Comparison of ENCODE assay signal across 10 mouse cellular contexts in genomic region chr2:166000769-166001168, GRCm38 (mm10). TPM values are rescaled to one million over a fixed set of nuclear protein-coding genes. Genes with fewer than 3 reads are reported as not detected.
DNase-seq lines count a peak whose midpoint lies in the region; ATAC-seq and TF ChIP-seq lines count a peak whose summit lies in the region.
"Had no signal": no experiment of that assay in that cellular context is flagged by ENCODE, and none has a peak within 500 bp of the region (broad histone marks: within the 10 kb centered on the region; RNA-seq: fewer than 3 reads in every experiment).

No protein-coding gene starts in this region.

- no peaks in the 10 kb centered on the region for H3K36me3 ChIP-seq in kidney, adult 2 months (ENCODE audit: control insufficient read depth, insufficient read depth, low read length)
- H3K36me3 ChIP-seq in forebrain, embryonic 10.5 days (replicated peaks) = no peaks in the 10 kb centered on the region
- no peaks in the 10 kb centered on the region for H3K36me3 ChIP-seq in midbrain, embryonic 14.5 days (ENCODE audit: control insufficient read depth, insufficient read depth, low read length)
- H3K36me3 ChIP-seq: liver, embryonic 15.5 days had no signal

- no peak overlapping the region for H3K4me3 ChIP-seq in kidney, adult 2 months (ENCODE audit: insufficient read depth, low read depth, low read length)
- H3K4me3 ChIP-seq in forebrain, embryonic 10.5 days = peak overlapping the region; percentile 32
- no peak overlapping the region for H3K4me3 ChIP-seq in midbrain, embryonic 14.5 days (replicated peaks; ENCODE audit: low read depth, low read length)
- H3K4me3 ChIP-seq: liver, embryonic 15.5 days had no signal

- H3K9me3 ChIP-seq in forebrain, embryonic 10.5 days = no peaks in the 10 kb centered on the region
- no peaks in the 10 kb centered on the region for H3K9me3 ChIP-seq in midbrain, embryonic 14.5 days (ENCODE audit: control insufficient read depth, low read length)
- H3K9me3 ChIP-seq: liver, embryonic 15.5 days had no signal

- peak overlapping the region; percentile 29 for H3K4me2 ChIP-seq in midbrain, embryonic 14.5 days (ENCODE audit: low read length)
- H3K4me2 ChIP-seq: liver, embryonic 15.5 days had no signal

- no peak for TF ChIP-seq CTCF in kidney, adult 2 months (conservative IDR thresholded peaks at IDR 0.05; ENCODE audit: insufficient read depth, insufficient read length, low read depth, low read length)

- no peak for ATAC-seq in midbrain, embryonic 14.5 days (ENCODE audit: low FRiP score, low TSS enrichment)

- no peak for DNase-seq in kidney, adult 2 months
- no peak for DNase-seq in kidney, adult 8-10 months
- peak; percentile 55 for DNase-seq in Muller cell, postnatal 12 days (ENCODE audit: inconsistent ontology term)
- DNase-seq in forebrain, embryonic 10.5 days (ENCODE audit: extremely low spot score, low spot score) = no peak
- DNase-seq in midbrain, embryonic 14.5 days = peak; percentile 54
- DNase-seq in testis, postnatal 10 days (ENCODE audit: low spot score) = no peak
- no peak for DNase-seq in layer of hippocampus, adult 18-20 months (ENCODE audit: low spot score in 2 of 2)
- DNase-seq in MN1 (ENCODE audit: low spot score) = no peak
- DNase-seq: cerebellum, adult 9-10 months had no signal

- H3K27ac ChIP-seq in kidney, adult 2 months (ENCODE audit: insufficient read depth, low read depth, low read length) = peak overlapping the region; percentile 71
- H3K27ac ChIP-seq in forebrain, embryonic 10.5 days = peak overlapping the region; percentile 84
- H3K27ac ChIP-seq in midbrain, embryonic 14.5 days (replicated peaks; ENCODE audit: low read depth, low read length) = peak overlapping the region; percentile 21
- H3K27ac ChIP-seq: liver, embryonic 15.5 days had no signal

- no peaks in the 10 kb centered on the region for H3K27me3 ChIP-seq in kidney, adult 2 months (replicated peaks; ENCODE audit: control insufficient read depth, insufficient read depth, low read length)
- no peaks in the 10 kb centered on the region for H3K27me3 ChIP-seq in forebrain, embryonic 10.5 days (ENCODE audit: poor library complexity, severe bottlenecking)
- H3K27me3 ChIP-seq in midbrain, embryonic 14.5 days (ENCODE audit: control insufficient read depth, insufficient read depth, low read length) = no peaks in the 10 kb centered on the region

- peaks cover 41% of the 10 kb centered on the region for H3K4me1 ChIP-seq in kidney, adult 2 months (ENCODE audit: control insufficient read depth, insufficient read depth, low read length)
- peaks cover 49% of the 10 kb centered on the region for H3K4me1 ChIP-seq in forebrain, embryonic 10.5 days
- peaks cover 27% of the 10 kb centered on the region for H3K4me1 ChIP-seq in midbrain, embryonic 14.5 days (ENCODE audit: control insufficient read depth, insufficient read depth, low read length)

- 36% methylated on average over 5 of the region's 5 CpGs for WGBS in kidney, adult 2 months
- WGBS in forebrain, embryonic 10.5 days = 5% methylated on average over 5 of the region's 5 CpGs
- 4% methylated on average over 5 of the region's 5 CpGs for WGBS in midbrain, embryonic 14.5 days

- no peak for TF ChIP-seq POLR2A in kidney, adult 2 months (IDR thresholded peaks at IDR 0.05; ENCODE audit: low read depth, low read length)

- H3K9ac ChIP-seq in midbrain, embryonic 14.5 days (replicated peaks; ENCODE audit: low read length) = no peak overlapping the region
- H3K9ac ChIP-seq: liver, embryonic 15.5 days had no signal

RNA-seq across cellular contexts. Expression of gene Ncoa3, which starts 8.3 kb away (rescaled TPM):
- 36.3 and 42.0 TPM in 2 replicates for polyA plus RNA-seq in kidney, adult 2 months (2012; rRNA removed)
- polyA plus RNA-seq in forebrain, embryonic 10.5 days (2016; fragmentation: Nextera tagmentation; extraction: Ambion mirVana) = 14.3 and 15.7 TPM in 2 replicates
- 15.3 and 18.2 TPM in 2 replicates for polyA plus RNA-seq in midbrain, embryonic 14.5 days (2014; fragmentation: Nextera tagmentation; extraction: Ambion mirVana)
- 10 to 100 TPM; 30.0 to 33.8 TPM for total RNA-seq in layer of hippocampus, adult 18-20 months (2021)

Comparison
In these comparisons a context has a peak if more than half of its experiments do, and no peak if none do; other contexts are left out.
1. DNase-seq: peak in Muller cell, postnatal 12 days (single experiment) and midbrain, embryonic 14.5 days (single experiment); none in kidney, adult 2 months (single experiment), kidney, adult 8-10 months (0 of 2), forebrain, embryonic 10.5 days (single experiment), testis, postnatal 10 days (single experiment), layer of hippocampus, adult 18-20 months (0 of 2) and MN1 (single experiment).
2. H3K27ac ChIP-seq: peak in every context shown above with its lines; median percentile 84 in forebrain, embryonic 10.5 days; 71 in kidney, adult 2 months; 21 in midbrain, embryonic 14.5 days.